In genomic region chr10:37314746-37315430, GRCm38 (mm10) we compare ENCODE assay signal across 8 mouse cellular contexts.
DNase-seq lines count a peak whose midpoint lies in the region; ATAC-seq lines count a peak whose summit lies in the region.
"Had no signal": no experiment of that assay in that cellular context is flagged by ENCODE, and none has a peak within 500 bp of the region (broad histone marks: within the 10 kb centered on the region; RNA-seq: fewer than 3 reads in every experiment).

No protein-coding gene starts in this region.

- no peaks in the 10 kb centered on the region for H3K4me1 ChIP-seq in hindbrain, embryonic 16.5 days (ENCODE audit: control insufficient read depth, insufficient read depth, low read depth, low read length)
- H3K4me1 ChIP-seq in midbrain, embryonic 14.5 days (ENCODE audit: control insufficient read depth, insufficient read depth, low read length) = peaks cover 3% of the 10 kb centered on the region; the same call in 1 of the 2 replicates
- H3K4me1 ChIP-seq: limb, embryonic 12.5 days had no signal

- H3K27me3 ChIP-seq in hindbrain, embryonic 16.5 days (replicated peaks; ENCODE audit: control insufficient read depth, insufficient read depth, low read length) = no peaks in the 10 kb centered on the region
- H3K27me3 ChIP-seq in midbrain, embryonic 14.5 days (ENCODE audit: control insufficient read depth, insufficient read depth, low read length) = no peaks in the 10 kb centered on the region
- H3K27me3 ChIP-seq: limb, embryonic 12.5 days had no signal

- H3K4me2 ChIP-seq in hindbrain, embryonic 16.5 days (ENCODE audit: low read length) = no peak overlapping the region
- no peak overlapping the region for H3K4me2 ChIP-seq in midbrain, embryonic 14.5 days (ENCODE audit: low read length)
- H3K4me2 ChIP-seq: limb, embryonic 12.5 days had no signal

- 41% methylated on average over 5 of the region's 5 CpGs for WGBS in hindbrain, embryonic 16.5 days
- WGBS in midbrain, embryonic 14.5 days = 69% methylated on average over 5 of the region's 5 CpGs

- ATAC-seq in hindbrain, embryonic 16.5 days = peak; percentile 98
- ATAC-seq in midbrain, embryonic 14.5 days (ENCODE audit: low FRiP score, low TSS enrichment) = peak; percentile 60; the same call in 1 of the 2 replicates

- H3K9me3 ChIP-seq in hindbrain, embryonic 16.5 days (ENCODE audit: control insufficient read depth, low read length) = no peaks in the 10 kb centered on the region
- H3K9me3 ChIP-seq in midbrain, embryonic 14.5 days (ENCODE audit: control insufficient read depth, low read length) = no peaks in the 10 kb centered on the region
- H3K9me3 ChIP-seq: limb, embryonic 12.5 days had no signal

- H3K36me3 ChIP-seq in hindbrain, embryonic 16.5 days (ENCODE audit: control insufficient read depth, insufficient read depth, low read length) = no peaks in the 10 kb centered on the region
- no peaks in the 10 kb centered on the region for H3K36me3 ChIP-seq in midbrain, embryonic 14.5 days (ENCODE audit: control insufficient read depth, insufficient read depth, low read length)
- H3K36me3 ChIP-seq: limb, embryonic 12.5 days had no signal

- H3K9ac ChIP-seq in hindbrain, embryonic 16.5 days (ENCODE audit: low read depth, low read length) = no peak overlapping the region
- no peak overlapping the region for H3K9ac ChIP-seq in midbrain, embryonic 14.5 days (replicated peaks; ENCODE audit: low read length)
- H3K9ac ChIP-seq: limb, embryonic 12.5 days had no signal

- H3K4me3 ChIP-seq in hindbrain, embryonic 16.5 days (ENCODE audit: low read length) = no peak overlapping the region
- H3K4me3 ChIP-seq in midbrain, embryonic 14.5 days (replicated peaks; ENCODE audit: low read depth, low read length) = no peak overlapping the region
- H3K4me3 ChIP-seq: limb, embryonic 12.5 days had no signal

- peak overlapping the region; percentile 20 for H3K27ac ChIP-seq in hindbrain, embryonic 16.5 days (ENCODE audit: low read depth, low read length)
- 0 out of 2 replicates have a peak overlapping the region, but pooled peaks have one; percentile 32 for H3K27ac ChIP-seq in midbrain, embryonic 14.5 days (replicated peaks; ENCODE audit: low read depth, low read length)
- H3K27ac ChIP-seq: limb, embryonic 12.5 days had no signal

- peak; percentile 53 for DNase-seq in 3T3-L1 (ENCODE audit: low read depth, low spot score)
- DNase-seq in Muller cell, postnatal 12 days (ENCODE audit: inconsistent ontology term) = peak; percentile 87
- peak; percentile 80 to 83 for DNase-seq in cerebellum, postnatal 36 days
- peak; percentile 57 for DNase-seq in midbrain, embryonic 14.5 days
- DNase-seq in heart, postnatal 4 days = no peak
- DNase-seq in kidney, postnatal 4 days = no peak

Comparison
In these comparisons a context has a peak if more than half of its experiments do, and no peak if none do; other contexts are left out.
1. DNase-seq: peak in 3T3-L1 (single experiment), Muller cell, postnatal 12 days (single experiment), cerebellum, postnatal 36 days (2 of 2) and midbrain, embryonic 14.5 days (single experiment); none in heart, postnatal 4 days (single experiment) and kidney, postnatal 4 days (0 of 2).